Mouse (Mus musculus) olfactory bulb, adult 2 months (tissue): Measurements from ENCODE around the gene Cdh26.

Experiments used
- CTCF ChIP-seq: fragments of 200-500 bp; IDR thresholded peaks from 2 replicates; pipeline ENCODE4 v1.5.1; 2012; ENCODE audit warnings: low read depth, mild to moderate bottlenecking, low read length, moderate library complexity; ENCODE audit not compliant: insufficient read depth
- POLR2A ChIP-seq: fragments of 200-500 bp; IDR thresholded peaks from 2 replicates; pipeline ENCODE4 v1.6.1; 2012; ENCODE audit warnings: mild to moderate bottlenecking, low read depth, low read length, moderate library complexity; ENCODE audit not compliant: insufficient read depth

- no peak for TF ChIP-seq POLR2A
- no peak for TF ChIP-seq CTCF
These were observed 7.1 kb upstream of the Cdh26 start for GRCm38 (mm10) chr2:178423223-178423622.
